Mouse (Mus musculus) midbrain, embryonic 16.5 days (tissue): ENCODE measurements at regions not wholly inside any gene's neighbourhood (a gene's known extent, or its start where the extent isn't known, plus 50 kb on each side); places are given as distances from the start of the nearest gene placed in this dataset.

Source experiments
- ATAC-seq: fragments of 200-750 bp; cut with Nextera tagmentation; 2 replicates; pipeline ENCODE4 v1.8.0; 2017; ENCODE audit warnings: moderate TSS enrichment
- H3K27ac ChIP-seq: fragments of 300-500 bp; sonication (generic); 2 replicates; pipeline ENCODE4 v1.5.1; 2014; ENCODE audit warnings: mild to moderate bottlenecking, low read length, mixed read lengths
- H3K27me3 ChIP-seq: fragments of 300-500 bp; sonication (generic); 2 replicates; pipeline ENCODE4 v1.6.1; 2014; ENCODE audit warnings: low read depth, low read length, mixed read lengths; ENCODE audit not compliant: control insufficient read depth, insufficient read depth
- H3K36me3 ChIP-seq: fragments of 300-500 bp; sonication (generic); 2 replicates; pipeline ENCODE4 v1.6.1; 2014; ENCODE audit warnings: mild to moderate bottlenecking, low read length, moderate library complexity, mixed read lengths; ENCODE audit not compliant: control insufficient read depth, insufficient read depth
- H3K4me1 ChIP-seq: fragments of 300-500 bp; sonication (generic); 2 replicates; pipeline ENCODE4 v1.6.1; 2014; ENCODE audit warnings: mild to moderate bottlenecking, low read length, mixed read lengths; ENCODE audit not compliant: control insufficient read depth, insufficient read depth
- H3K4me2 ChIP-seq: fragments of 300-500 bp; sonication (generic); 2 replicates; pipeline ENCODE4 v1.6.1; 2014; ENCODE audit warnings: mild to moderate bottlenecking, low read length, mixed read lengths
- H3K4me3 ChIP-seq: fragments of 300-500 bp; sonication (generic); 2 replicates; pipeline ENCODE4 v1.5.1; 2014; ENCODE audit warnings: low read depth, mild to moderate bottlenecking, low read length, moderate library complexity, mixed read lengths
- H3K9ac ChIP-seq: fragments of 300-500 bp; sonication (generic); 2 replicates; pipeline ENCODE4 v1.6.1; 2014; ENCODE audit warnings: low read depth, low read length, mixed read lengths
- H3K9me3 ChIP-seq: fragments of 300-500 bp; sonication (generic); replicated peaks from 2 replicates; pipeline ENCODE4 v1.6.1; 2014; ENCODE audit warnings: mild to moderate bottlenecking, low read length, mixed read lengths; ENCODE audit not compliant: control insufficient read depth, poor library complexity, severe bottlenecking
- WGBS: fragments of 180-500 bp; shearing (Covaris S2); extraction: QIAGEN DNeasy Blood & Tissue Kit; methylation state at CpG from one replicate; pipeline ENCODE4 v1.1.7; 2014; 5-methylcytosine and 5-hydroxymethylcytosine counted together

GRCm38 (mm10) chr14:76258626-76259025, 147.9 kb downstream of the Nufip1 start:
- ATAC-seq, result no peak
- no peaks in the 10 kb centered on the region for H3K27me3 ChIP-seq
- H3K9ac ChIP-seq, result no peak overlapping the region
- no peak overlapping the region for H3K4me2 ChIP-seq
- no peak overlapping the region for H3K27ac ChIP-seq
- 17% methylated on average over 3 of the region's 3 CpGs for WGBS
- H3K4me3 ChIP-seq, result no peak overlapping the region
- H3K36me3 ChIP-seq, result no peaks in the 10 kb centered on the region
- peaks cover 24% of the 10 kb centered on the region for H3K4me1 ChIP-seq
- H3K9me3 ChIP-seq, result no peaks in the 10 kb centered on the region

DNA sequence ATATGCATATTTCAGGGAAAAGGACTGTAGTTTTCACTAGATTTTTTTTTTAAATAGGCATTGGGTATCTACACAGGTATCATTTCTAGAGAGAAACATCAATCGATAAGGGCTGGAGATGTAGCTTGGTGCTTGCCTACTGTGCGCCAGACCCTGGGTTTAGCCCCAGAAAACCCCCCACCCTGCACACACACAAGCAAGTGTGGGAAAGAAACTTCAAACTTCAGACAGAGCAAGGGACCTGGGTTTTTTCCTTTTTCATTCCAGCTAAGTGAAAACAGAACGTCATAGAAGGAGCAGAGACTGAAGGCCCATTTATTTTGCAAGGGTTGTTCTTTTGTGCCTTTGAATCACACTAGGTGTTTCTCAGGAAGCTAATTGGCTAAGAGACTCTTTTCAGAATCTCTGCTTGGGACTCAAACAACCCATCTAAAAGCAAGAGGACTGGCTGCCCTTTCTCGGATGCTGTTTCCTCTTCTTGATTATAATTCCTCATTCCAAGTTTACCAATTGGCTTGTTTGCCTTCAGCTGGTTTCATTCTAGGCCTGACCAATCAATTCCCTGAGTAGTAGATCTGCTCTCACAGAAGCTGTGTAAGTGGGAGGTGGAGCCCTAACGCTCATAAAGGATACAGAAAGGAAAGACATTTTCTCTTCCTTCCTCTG, 150.1 kb downstream of the Nufip1 start:
- Histone ChIP-seq H3K4me2 (no peak overlapping the region), H3K36me3 (no peaks in the 10 kb centered on the region), H3K4me3 (no peak overlapping the region), H3K9ac (no peak overlapping the region), H3K4me1 (peaks cover 7% of the 10 kb centered on the region; the same call in 1 of the 2 replicates), H3K27me3 (no peaks in the 10 kb centered on the region), H3K27ac (no peak overlapping the region), H3K9me3 (no peaks in the 10 kb centered on the region)
- 71% methylated on average over 5 of the region's 5 CpGs for WGBS
- no peak for ATAC-seq

- no peaks in the 10 kb centered on the region for H3K4me1 ChIP-seq
Observed at GRCm38 (mm10) chr14:76263682-76264081, 151.1 kb upstream of the Tsc22d1 start.

GRCm38 (mm10) chr14:76265819-76266218, 148.9 kb upstream of the Tsc22d1 start:
- ATAC-seq, result no peak
- H3K9ac ChIP-seq, result no peak overlapping the region
- H3K36me3 ChIP-seq, result no peaks in the 10 kb centered on the region
- no peak overlapping the region for H3K27ac ChIP-seq
- no peaks in the 10 kb centered on the region for H3K4me1 ChIP-seq
- H3K4me3 ChIP-seq, result no peak overlapping the region
- no peak overlapping the region for H3K4me2 ChIP-seq
- H3K27me3 ChIP-seq, result no peaks in the 10 kb centered on the region
- H3K9me3 ChIP-seq, result no peaks in the 10 kb centered on the region
- WGBS, result 97% methylated on average over 5 of the region's 5 CpGs

More at GRCm38 (mm10) chr14:76263682-76264081, 151.1 kb upstream of the Tsc22d1 start:
- Histone ChIP-seq H3K4me2 (no peak overlapping the region), H3K27ac (no peak overlapping the region), H3K9ac (no peak overlapping the region), H3K9me3 (no peaks in the 10 kb centered on the region), H3K36me3 (no peaks in the 10 kb centered on the region), H3K27me3 (no peaks in the 10 kb centered on the region), H3K4me3 (no peak overlapping the region)
- no peak for ATAC-seq
- 94% methylated on average over 5 of the region's 5 CpGs for WGBS

DNA sequence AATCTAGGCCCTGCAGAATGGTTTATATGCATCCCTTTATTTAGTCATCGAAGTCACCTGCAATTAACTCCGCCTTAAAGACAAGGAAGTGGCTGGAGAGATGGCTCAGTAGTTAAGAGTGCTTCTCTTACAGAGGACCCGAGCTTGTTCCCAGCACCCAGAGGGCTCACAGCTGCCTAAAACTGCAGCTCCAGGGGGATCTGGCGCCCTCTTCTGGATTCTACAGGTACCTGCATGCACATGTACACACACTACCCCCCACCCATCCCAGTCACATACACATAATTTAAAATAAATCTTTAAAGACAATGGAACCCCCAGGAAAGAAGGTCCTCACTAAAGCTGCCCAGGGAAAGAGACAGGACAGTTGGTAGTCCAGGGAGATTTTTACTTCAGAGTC, 148.5 kb upstream of the Tsc22d1 start:
- 92% methylated on average over 4 of the region's 4 CpGs for WGBS
- Histone ChIP-seq H3K9ac (no peak overlapping the region), H3K36me3 (no peaks in the 10 kb centered on the region), H3K9me3 (no peaks in the 10 kb centered on the region), H3K4me2 (no peak overlapping the region), H3K4me3 (no peak overlapping the region), H3K27ac (no peak overlapping the region), H3K27me3 (no peaks in the 10 kb centered on the region), H3K4me1 (no peaks in the 10 kb centered on the region)
- no peak for ATAC-seq

DNA sequence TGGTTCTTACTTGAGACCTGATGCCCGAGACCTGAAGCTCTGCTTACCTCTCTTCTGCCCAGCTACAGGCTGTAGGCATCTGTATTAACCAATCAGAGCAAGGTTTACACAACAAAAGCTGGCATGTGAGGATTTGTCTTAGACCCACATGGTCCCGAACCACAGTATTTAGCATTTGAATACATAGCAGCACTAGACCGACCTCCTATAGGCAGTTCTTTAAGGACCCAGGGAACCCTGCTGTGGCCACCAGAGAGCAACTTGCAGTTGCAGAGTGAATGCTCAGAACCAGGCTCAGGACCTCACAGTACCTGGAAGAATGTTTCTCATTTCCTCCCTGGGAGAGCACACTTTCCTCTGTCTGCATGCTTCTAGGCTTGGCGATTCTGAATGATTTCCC, 147.7 kb upstream of the Tsc22d1 start:
- H3K4me2 ChIP-seq, result no peak overlapping the region
- H3K4me3 ChIP-seq, result no peak overlapping the region
- no peaks in the 10 kb centered on the region for H3K9me3 ChIP-seq
- no peaks in the 10 kb centered on the region for H3K4me1 ChIP-seq
- no peak for ATAC-seq
- no peaks in the 10 kb centered on the region for H3K27me3 ChIP-seq
- H3K36me3 ChIP-seq, result no peaks in the 10 kb centered on the region
- 9% methylated on average over 4 of the region's 4 CpGs for WGBS
- no peak overlapping the region for H3K9ac ChIP-seq
- no peak overlapping the region for H3K27ac ChIP-seq

- WGBS, result 89% methylated on average over 11 of the region's 11 CpGs
Observed at GRCm38 (mm10) chr14:76271190-76271589, 143.6 kb upstream of the Tsc22d1 start.

GRCm38 (mm10) chr14:76272840-76273239, 141.9 kb upstream of the Tsc22d1 start:
- no peak overlapping the region for H3K4me3 ChIP-seq
- no peak overlapping the region for H3K4me2 ChIP-seq
- no peaks in the 10 kb centered on the region for H3K27me3 ChIP-seq
- H3K9me3 ChIP-seq, result no peaks in the 10 kb centered on the region
- H3K27ac ChIP-seq, result no peak overlapping the region
- no peak for ATAC-seq
- no peaks in the 10 kb centered on the region for H3K36me3 ChIP-seq
- H3K4me1 ChIP-seq, result no peaks in the 10 kb centered on the region
- no peak overlapping the region for H3K9ac ChIP-seq
- 86% methylated on average over 4 of the region's 4 CpGs for WGBS

More at GRCm38 (mm10) chr14:76271190-76271589, 143.6 kb upstream of the Tsc22d1 start:
- no peak for ATAC-seq
- Histone ChIP-seq H3K36me3 (no peaks in the 10 kb centered on the region), H3K4me2 (no peak overlapping the region), H3K27me3 (no peaks in the 10 kb centered on the region), H3K27ac (no peak overlapping the region), H3K4me1 (no peaks in the 10 kb centered on the region), H3K9me3 (no peaks in the 10 kb centered on the region), H3K9ac (no peak overlapping the region), H3K4me3 (no peak overlapping the region)

- Histone ChIP-seq H3K36me3 (no peaks in the 10 kb centered on the region), H3K27me3 (no peaks in the 10 kb centered on the region), H3K9ac (no peak overlapping the region), H3K4me1 (no peaks in the 10 kb centered on the region; the same call in 1 of the 2 replicates), H3K27ac (no peak overlapping the region), H3K4me2 (no peak overlapping the region), H3K4me3 (no peak overlapping the region), H3K9me3 (no peaks in the 10 kb centered on the region)
- 86% methylated on average over 9 of the region's 9 CpGs for WGBS
- ATAC-seq, result no peak
Observed at GRCm38 (mm10) chr14:76276655-76277054, 138.1 kb upstream of the Tsc22d1 start.
